Comparison of ENCODE assay signal across 12 mouse cellular contexts in the genomic region with DNA sequence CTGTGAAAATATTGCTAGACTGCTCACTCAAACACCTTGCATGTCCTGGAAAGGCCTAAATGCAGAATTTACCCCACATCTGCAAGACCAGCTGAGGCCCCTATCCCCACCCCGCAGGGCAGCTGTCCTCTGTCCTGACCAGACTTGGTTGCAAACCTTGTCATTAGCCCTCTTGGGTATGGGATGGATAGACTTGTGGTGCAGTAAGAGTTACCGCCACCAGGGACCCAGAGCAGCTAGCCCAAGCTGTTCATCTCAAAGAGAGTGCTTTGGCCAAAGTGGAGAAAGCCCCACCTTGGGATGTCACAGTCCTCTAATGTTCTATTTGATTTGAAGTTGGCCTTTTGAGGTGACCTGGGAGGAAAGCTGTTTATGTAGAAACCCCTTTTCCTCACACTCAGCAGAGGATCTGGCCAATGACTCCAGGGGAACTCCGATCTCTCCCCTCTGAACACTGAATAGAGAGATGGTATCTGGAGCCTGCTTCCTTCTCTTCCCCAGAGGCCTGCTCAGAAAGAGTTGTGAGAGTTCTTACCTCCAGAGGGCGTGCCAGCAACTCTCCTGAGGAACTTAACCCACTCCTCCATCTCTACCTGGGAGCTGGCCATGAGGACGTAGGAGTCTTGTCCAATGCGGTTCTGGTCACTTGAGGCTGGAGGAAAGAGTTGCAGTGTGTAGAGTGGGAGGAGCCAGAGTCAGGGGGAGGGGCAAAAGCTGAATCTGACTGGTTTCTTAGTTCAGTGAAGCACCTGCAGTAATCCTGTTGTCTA. TPM values are rescaled to one million over a fixed set of nuclear protein-coding genes. Genes with fewer than 3 reads are reported as not detected.
A peak's percentile ranks its signal among the peaks of the same experiment; 100 is the strongest.
DNase-seq lines count a peak whose midpoint lies in the region; ATAC-seq and TF ChIP-seq lines count a peak whose summit lies in the region.
"Had no signal": no experiment of that assay in that cellular context is flagged by ENCODE, and none has a peak within 500 bp of the region (broad histone marks: within the 10 kb centered on the region; RNA-seq: fewer than 3 reads in every experiment).

No protein-coding gene starts in this region.

- H3K9ac ChIP-seq in kidney, embryonic 16.5 days (replicated peaks; ENCODE audit: low read length): no peak overlapping the region
- H3K9ac ChIP-seq in forebrain, embryonic 13.5 days: no peak overlapping the region
- H3K9ac ChIP-seq: forebrain, embryonic 15.5 days; neural tube, embryonic 15.5 days had no signal

- H3K9me3 ChIP-seq in kidney, embryonic 16.5 days (ENCODE audit: low read length): no peaks in the 10 kb centered on the region
- no peaks in the 10 kb centered on the region for H3K9me3 ChIP-seq in forebrain, embryonic 13.5 days (replicated peaks)
- H3K9me3 ChIP-seq: forebrain, embryonic 15.5 days; hindbrain, embryonic 10.5 days; neural tube, embryonic 15.5 days had no signal

- H3K36me3 ChIP-seq in kidney, adult 2 months (ENCODE audit: control insufficient read depth, insufficient read depth, low read length): no peaks in the 10 kb centered on the region
- no peaks in the 10 kb centered on the region for H3K36me3 ChIP-seq in kidney, embryonic 16.5 days (ENCODE audit: insufficient read depth, low read length)
- peaks cover 39% of the 10 kb centered on the region for H3K36me3 ChIP-seq in splenic B cell, adult 2 months (ENCODE audit: control insufficient read depth, insufficient read depth, low read length, poor library complexity, severe bottlenecking)
- no peaks in the 10 kb centered on the region for H3K36me3 ChIP-seq in forebrain, embryonic 13.5 days (ENCODE audit: poor library complexity, severe bottlenecking)
- H3K36me3 ChIP-seq: forebrain, embryonic 15.5 days; hindbrain, embryonic 10.5 days; neural tube, embryonic 15.5 days had no signal

- H3K27ac ChIP-seq in kidney, adult 2 months (ENCODE audit: insufficient read depth, low read depth, low read length): no peak overlapping the region
- H3K27ac ChIP-seq in kidney, embryonic 16.5 days (ENCODE audit: low read length): no peak overlapping the region
- no peak overlapping the region for H3K27ac ChIP-seq in forebrain, embryonic 13.5 days
- H3K27ac ChIP-seq: forebrain, embryonic 15.5 days; hindbrain, embryonic 10.5 days; neural tube, embryonic 15.5 days had no signal

- DNase-seq in kidney, adult 2 months: peak; percentile 15
- peak; percentile 23 for DNase-seq in NIH3T3 (ENCODE audit: low read depth)
- peak; percentile 6 to 50 for DNase-seq in kidney, postnatal 36 days
- peak; percentile 68 for DNase-seq in splenic B cell, adult 2 months (ENCODE audit: low read depth, low spot score)
- no peak for DNase-seq in layer of hippocampus, adult 9-10 months (ENCODE audit: low spot score)
- no peak for DNase-seq in urinary bladder, postnatal 10 days (ENCODE audit: low spot score)
- DNase-seq: cerebellum, adult 9-11 months had no signal

- no peak overlapping the region for H3K4me3 ChIP-seq in kidney, adult 2 months (ENCODE audit: insufficient read depth, low read depth, low read length)
- no peak overlapping the region for H3K4me3 ChIP-seq in kidney, embryonic 16.5 days (ENCODE audit: low read length)
- H3K4me3 ChIP-seq in forebrain, embryonic 13.5 days: no peak overlapping the region
- H3K4me3 ChIP-seq: forebrain, embryonic 15.5 days; hindbrain, embryonic 10.5 days; neural tube, embryonic 15.5 days had no signal

- H3K27me3 ChIP-seq in kidney, adult 2 months (replicated peaks; ENCODE audit: control insufficient read depth, insufficient read depth, low read length): no peaks in the 10 kb centered on the region
- H3K27me3 ChIP-seq in kidney, embryonic 16.5 days (ENCODE audit: insufficient read depth, low read length): no peaks in the 10 kb centered on the region
- H3K27me3 ChIP-seq in splenic B cell, adult 2 months (ENCODE audit: control insufficient read depth, insufficient read depth, low read length, poor library complexity, severe bottlenecking): no peaks in the 10 kb centered on the region
- H3K27me3 ChIP-seq in forebrain, embryonic 13.5 days: no peaks in the 10 kb centered on the region
- H3K27me3 ChIP-seq: forebrain, embryonic 15.5 days; neural tube, embryonic 15.5 days had no signal

- ATAC-seq in kidney, embryonic 16.5 days (ENCODE audit: low FRiP score, low TSS enrichment): no peak
- ATAC-seq in forebrain, embryonic 13.5 days: no peak
- ATAC-seq: forebrain, embryonic 15.5 days had no signal

- H3K4me2 ChIP-seq in kidney, embryonic 16.5 days (replicated peaks; ENCODE audit: low read depth, low read length): no peak overlapping the region
- no peak overlapping the region for H3K4me2 ChIP-seq in forebrain, embryonic 13.5 days
- H3K4me2 ChIP-seq: forebrain, embryonic 15.5 days; neural tube, embryonic 15.5 days had no signal

- 71% methylated on average over 6 of the region's 6 CpGs for WGBS in kidney, adult 2 months
- 66% methylated on average over 6 of the region's 6 CpGs for WGBS in kidney, embryonic 16.5 days
- WGBS in forebrain, embryonic 13.5 days: 65% methylated on average over 6 of the region's 6 CpGs

- no peak for TF ChIP-seq POLR2A in kidney, adult 2 months (IDR thresholded peaks at IDR 0.05; ENCODE audit: low read depth, low read length)

- no peaks in the 10 kb centered on the region for H3K4me1 ChIP-seq in kidney, adult 2 months (ENCODE audit: control insufficient read depth, insufficient read depth, low read length)
- peaks cover 5% of the 10 kb centered on the region for H3K4me1 ChIP-seq in kidney, embryonic 16.5 days (ENCODE audit: insufficient read depth, low read length)
- H3K4me1 ChIP-seq in forebrain, embryonic 13.5 days: no peaks in the 10 kb centered on the region
- H3K4me1 ChIP-seq: forebrain, embryonic 15.5 days had no signal

- peak; percentile 34 for TF ChIP-seq CTCF in kidney, adult 2 months (conservative IDR thresholded peaks at IDR 0.05; ENCODE audit: insufficient read depth, insufficient read length, low read depth, low read length)

RNA-seq across cellular contexts. Expression of a gene that starts 45.2 kb away (rescaled TPM):
- polyA plus RNA-seq in kidney, adult 2 months (2012; rRNA removed): 0.68 and 1.5 TPM in 2 replicates
- 5.4 and 6.3 TPM in 2 replicates for polyA plus RNA-seq in kidney, embryonic 16.5 days (2015; fragmentation: Nextera tagmentation; extraction: Ambion mirVana)
- polyA plus RNA-seq in forebrain, embryonic 13.5 days (2015; fragmentation: Nextera tagmentation; extraction: Ambion mirVana): 1.2 and 1.8 TPM in 2 replicates

RNA-seq across cellular contexts. Expression of a gene that starts 59.0 kb away (rescaled TPM):
- polyA plus RNA-seq in kidney, adult 2 months (2012; rRNA removed): not detected in 2 replicates
- not detected in 2 replicates for polyA plus RNA-seq in kidney, embryonic 16.5 days (2015; fragmentation: Nextera tagmentation; extraction: Ambion mirVana)
- not detected in 2 replicates for polyA plus RNA-seq in forebrain, embryonic 13.5 days (2015; fragmentation: Nextera tagmentation; extraction: Ambion mirVana)
- polyA plus RNA-seq: forebrain, embryonic 15.5 days; hindbrain, embryonic 10.5 days; neural tube, embryonic 15.5 days had no signal

Comparison
In these comparisons a context has a peak if more than half of its experiments do, and no peak if none do; other contexts are left out.
1. DNase-seq: peak in kidney, adult 2 months (single experiment), NIH3T3 (single experiment), kidney, postnatal 36 days (2 of 2) and splenic B cell, adult 2 months (single experiment); none in layer of hippocampus, adult 9-10 months (single experiment) and urinary bladder, postnatal 10 days (single experiment).